Mouse (Mus musculus): Measurements from ENCODE around the gene 1700056E22Rik.
A peak's percentile ranks its signal among the peaks of the same experiment; 100 is the strongest.

The 1700056E22Rik gene

GRCm38 (mm10) chr1:184034011-184034557 is at the start of gene 1700056E22Rik:
Gene 1700056E22Rik (minus strand): TSS chr1:184034301.
- peak; percentile 91 for DNase-seq (ENCODE audit: low spot score)

GRCm38 (mm10) chr1:184083166-184083565 is 49.1 kb upstream of the 1700056E22Rik start:
- DNase-seq (ENCODE audit: low spot score) = no peak

GRCm38 (mm10) chr1:184082661-184083060 is 48.6 kb upstream of the 1700056E22Rik start:
- no peak for DNase-seq (ENCODE audit: low spot score)

- no peak for DNase-seq (ENCODE audit: low spot score)
These were observed 45.2 kb upstream of the 1700056E22Rik start for GRCm38 (mm10) chr1:184079304-184079703.

GRCm38 (mm10) chr1:184076756-184077155 is 42.7 kb upstream of the 1700056E22Rik start:
- DNase-seq (ENCODE audit: low spot score) = no peak

GRCm38 (mm10) chr1:184076065-184076464 is 42.0 kb upstream of the 1700056E22Rik start:
- no peak for DNase-seq (ENCODE audit: low spot score)

GRCm38 (mm10) chr1:184068971-184069370 is 34.9 kb upstream of the 1700056E22Rik start:
- DNase-seq (ENCODE audit: low spot score) = no peak

- no peak for DNase-seq (ENCODE audit: low spot score)
These were observed 33.8 kb upstream of the 1700056E22Rik start for GRCm38 (mm10) chr1:184067704-184068558.

GRCm38 (mm10) chr1:184066460-184067287 is 32.6 kb upstream of the 1700056E22Rik start:
- DNase-seq (ENCODE audit: low spot score) = no peak

- DNase-seq (ENCODE audit: low spot score) = no peak
These were observed 31.7 kb upstream of the 1700056E22Rik start for GRCm38 (mm10) chr1:184065589-184066361.

GRCm38 (mm10) chr1:184064306-184064705 is 30.2 kb upstream of the 1700056E22Rik start:
- DNase-seq (ENCODE audit: low spot score) = no peak

- no peak for DNase-seq (ENCODE audit: low spot score)
These were observed 27.8 kb upstream of the 1700056E22Rik start for GRCm38 (mm10) chr1:184061901-184062300.

- DNase-seq (ENCODE audit: low spot score) = no peak
These were observed 27.0 kb upstream of the 1700056E22Rik start for GRCm38 (mm10) chr1:184060828-184061734.

GRCm38 (mm10) chr1:184060381-184060780 is 26.3 kb upstream of the 1700056E22Rik start:
- peak; percentile 25 for DNase-seq (ENCODE audit: low spot score)

GRCm38 (mm10) chr1:184059814-184060213 is 25.7 kb upstream of the 1700056E22Rik start:
- no peak for DNase-seq (ENCODE audit: low spot score)

GRCm38 (mm10) chr1:184058206-184058605 is 24.1 kb upstream of the 1700056E22Rik start:
- DNase-seq (ENCODE audit: low spot score) = no peak

- DNase-seq (ENCODE audit: low spot score) = no peak
These were observed 20.1 kb upstream of the 1700056E22Rik start for GRCm38 (mm10) chr1:184054176-184054575.

- no peak for DNase-seq (ENCODE audit: low spot score)
These were observed 19.6 kb upstream of the 1700056E22Rik start for GRCm38 (mm10) chr1:184053711-184054110.

GRCm38 (mm10) chr1:184053141-184053540 is 19.0 kb upstream of the 1700056E22Rik start:
- no peak for DNase-seq (ENCODE audit: low spot score)

GRCm38 (mm10) chr1:184052331-184052730 is 18.2 kb upstream of the 1700056E22Rik start:
- no peak for DNase-seq (ENCODE audit: low spot score)

- DNase-seq (ENCODE audit: low spot score) = peak; percentile 50
These were observed 17.7 kb upstream of the 1700056E22Rik start for GRCm38 (mm10) chr1:184051824-184052223.
